Mouse (Mus musculus): ENCODE results near the gene Opn4.

The Opn4 gene

DNA sequence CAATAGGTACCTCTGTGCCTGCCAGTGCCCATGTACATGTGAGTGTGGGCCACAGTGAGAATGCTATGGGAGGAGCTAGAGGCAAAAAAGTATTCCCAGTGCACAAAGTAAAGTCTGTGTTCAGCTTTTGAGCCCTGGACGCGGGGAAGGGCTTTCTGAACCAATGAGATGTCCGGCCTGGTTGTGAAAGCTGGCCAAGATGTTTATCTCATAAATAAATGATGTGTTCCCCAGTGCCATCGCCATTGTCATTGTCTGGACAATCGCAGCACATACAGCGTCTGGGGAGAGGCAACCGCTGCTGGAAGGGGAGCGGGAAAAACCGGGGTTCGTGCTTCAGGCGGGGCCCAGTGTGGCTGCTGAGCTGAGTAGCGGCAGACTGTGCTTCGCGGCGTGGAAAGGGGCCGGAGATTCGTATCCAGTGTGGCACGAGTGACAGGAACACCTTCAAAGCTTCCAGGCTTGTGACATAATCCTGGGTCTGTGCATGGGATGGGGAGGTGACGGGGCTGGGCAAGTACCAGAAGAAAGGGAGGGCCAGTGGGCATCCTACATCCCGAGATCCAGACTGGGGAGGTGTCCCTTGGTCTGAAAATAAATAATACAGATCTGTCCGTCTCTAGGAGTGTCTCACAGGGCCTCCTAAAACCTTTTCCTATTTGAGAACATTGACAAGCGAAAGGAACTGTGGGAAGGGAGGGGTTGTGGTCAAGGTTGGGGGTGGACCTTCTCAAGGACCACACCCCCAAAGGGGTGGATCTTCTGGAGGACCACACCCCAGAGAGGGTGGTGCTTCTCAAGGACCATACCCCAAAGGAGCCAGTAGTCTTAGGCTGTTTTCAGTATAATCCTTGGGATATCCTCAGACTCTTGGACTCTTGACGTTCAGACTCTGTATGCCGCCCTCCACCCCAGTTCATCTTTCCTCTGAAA, 8.9 kb downstream of the Opn4 start:
- peak in 1 of 2 experiments; percentile 21 for DNase-seq (ENCODE audit: low spot score in 2 of 2)

DNA sequence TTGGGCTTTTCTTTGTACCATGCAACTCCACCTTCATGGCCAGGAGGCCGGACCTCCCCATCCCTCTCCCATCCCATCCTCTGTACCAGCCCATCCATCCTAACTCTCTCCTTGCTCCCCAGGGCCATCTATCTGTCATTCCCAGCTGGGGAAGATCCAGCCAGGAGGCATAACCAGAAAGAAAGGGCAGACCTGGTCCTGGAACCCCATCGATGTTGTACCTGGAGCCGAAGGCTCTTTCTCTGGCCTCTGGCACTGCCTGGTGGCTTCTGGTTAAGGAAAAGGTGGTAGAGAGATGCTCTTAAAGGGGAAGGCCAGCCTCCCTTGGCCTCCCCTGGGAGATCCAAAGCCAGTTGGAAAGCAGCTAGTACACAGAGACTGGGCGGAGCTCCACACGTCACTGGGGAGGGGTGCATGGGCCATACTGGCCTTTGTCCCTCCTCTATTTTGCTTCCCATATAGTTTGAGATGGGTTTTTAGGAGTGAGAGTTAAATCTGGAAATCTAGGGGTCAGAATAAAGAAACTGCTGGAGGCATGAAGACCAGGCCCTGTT, 9.8 kb downstream of the Opn4 start:
- peak in 1 of 2 experiments; percentile 3 for DNase-seq (ENCODE audit: low spot score in 2 of 2)

DNA sequence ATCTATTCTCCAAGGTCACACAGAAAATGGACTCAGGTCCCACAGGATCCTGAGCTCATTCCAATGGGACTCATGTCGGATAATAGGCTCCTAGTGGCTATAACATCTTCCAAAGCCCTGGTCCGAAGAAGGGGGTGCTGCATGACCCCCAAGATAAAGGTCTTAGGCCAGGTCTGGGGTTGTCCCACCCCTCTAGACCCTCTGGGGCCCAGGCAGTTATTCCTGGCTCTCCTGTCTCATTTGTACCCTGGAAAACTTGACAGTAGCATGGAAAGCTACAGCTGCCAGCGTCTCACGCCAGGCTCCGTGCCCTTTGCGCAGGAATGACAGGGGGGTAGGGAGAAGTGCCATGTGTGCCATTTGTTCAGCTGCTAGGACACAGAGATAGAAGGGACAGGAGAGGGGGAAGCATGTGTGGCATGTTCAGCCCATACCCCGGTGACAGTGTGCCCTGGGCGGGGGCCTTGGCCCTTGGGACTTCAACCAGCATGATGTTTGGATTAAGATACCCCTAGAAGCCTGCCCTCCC, 10.7 kb downstream of the Opn4 start:
- peak in 1 of 2 experiments; percentile 73 for DNase-seq (ENCODE audit: low spot score in 2 of 2)

DNA sequence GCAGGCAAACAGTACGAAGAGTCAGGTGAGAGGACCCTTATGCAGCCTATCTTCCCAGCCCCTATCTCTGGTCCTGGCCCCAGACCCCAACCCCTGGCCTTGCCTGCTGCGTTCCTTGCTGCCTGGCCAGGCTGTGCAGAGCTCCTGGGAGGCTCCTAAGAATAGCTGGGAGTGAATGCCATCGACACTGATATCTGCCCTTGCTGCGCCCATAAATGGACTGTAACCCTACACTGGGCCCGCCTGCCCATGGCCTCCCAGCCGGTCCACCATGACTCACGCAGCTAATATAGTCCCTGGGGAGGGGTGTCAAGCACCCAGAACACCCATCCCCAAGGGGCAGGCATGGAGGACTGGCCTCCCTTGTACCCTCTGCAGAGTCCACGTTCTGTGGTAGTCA, 11.4 kb downstream of the Opn4 start, which contains the start of gene Ldb3:
Gene Ldb3, minus strand, starts transcription at position 185 of the 400 bp plus-strand sequence.
- peak; percentile 82 to 83 for DNase-seq (ENCODE audit: low spot score in 2 of 2)

DNA sequence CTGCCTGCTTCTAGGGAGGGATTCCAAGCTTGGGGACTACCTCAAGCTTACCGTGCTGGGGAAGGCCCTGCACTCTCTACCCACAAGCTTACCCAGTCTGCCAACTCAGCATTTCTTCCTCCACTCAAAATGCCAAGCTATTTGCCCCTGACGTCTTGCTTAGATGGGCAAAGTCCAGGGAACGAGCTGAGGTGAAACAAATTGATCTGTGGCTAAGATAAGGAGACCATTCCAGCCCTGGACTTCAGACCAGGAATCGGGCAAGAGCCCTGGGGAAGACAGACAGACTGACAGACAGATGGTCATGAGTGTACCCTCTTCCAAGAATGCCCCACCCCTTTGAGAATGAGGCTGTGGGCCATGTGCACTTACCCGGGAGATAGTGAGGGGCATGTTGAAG, 11.9 kb downstream of the Opn4 start:
- no peak for DNase-seq (ENCODE audit: low spot score in 2 of 2)

DNA sequence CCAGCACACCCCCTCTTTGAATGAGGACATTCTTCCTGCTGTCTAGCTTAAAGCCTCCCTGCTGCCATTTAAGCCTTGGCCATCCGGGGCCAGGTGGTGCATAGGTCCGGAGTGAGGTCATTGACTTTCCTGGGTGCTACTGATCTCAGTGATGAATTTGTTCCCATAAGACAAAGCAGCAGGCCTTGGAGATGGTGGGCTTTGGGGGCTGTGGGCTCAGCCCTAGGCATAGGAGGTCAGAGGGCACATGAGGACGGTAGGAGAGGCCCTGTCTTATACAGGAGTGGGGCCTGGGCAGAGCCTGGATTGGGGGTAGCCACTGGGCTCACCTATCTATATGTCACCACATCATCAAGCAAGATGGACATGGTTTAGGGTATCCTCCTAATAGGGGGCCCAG, 13.1 kb downstream of the Opn4 start:
- no peak for DNase-seq (ENCODE audit: low spot score in 2 of 2)

DNA sequence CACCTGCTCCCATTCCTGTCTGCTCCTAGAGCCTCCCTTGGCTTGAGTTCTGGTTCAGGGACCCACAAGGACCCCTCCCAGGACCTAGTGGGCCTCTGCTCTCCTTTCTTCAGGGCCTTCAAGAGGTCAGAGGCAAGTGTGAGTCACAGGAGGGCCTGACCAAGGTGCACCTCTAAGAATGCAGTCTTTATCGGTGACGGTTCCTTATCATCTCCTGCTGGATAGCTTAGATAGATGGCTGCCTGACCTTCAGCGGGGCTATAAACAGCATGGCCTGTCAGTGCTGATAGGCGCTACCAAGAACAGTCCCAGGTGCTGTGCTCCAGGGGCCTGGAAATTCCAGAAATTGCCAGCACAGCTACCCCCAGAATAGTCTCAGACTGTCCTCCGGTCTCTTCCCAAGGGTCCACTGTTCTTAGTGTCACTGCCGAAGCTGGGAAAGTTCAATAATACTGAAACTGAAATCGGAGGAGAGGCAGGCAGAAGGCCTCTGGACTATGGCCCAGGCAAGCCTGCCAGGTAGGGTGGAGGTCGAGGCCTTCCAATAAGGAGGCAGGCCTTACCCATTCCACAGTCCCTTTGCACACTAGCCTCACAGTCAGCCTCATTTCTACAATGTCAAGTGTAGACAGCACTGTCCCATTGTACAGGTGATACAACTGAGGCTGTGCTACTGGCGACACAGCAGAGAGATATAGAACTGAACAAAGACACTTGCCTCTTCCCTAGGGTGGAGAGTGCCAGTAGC, 14.4 kb downstream of the Opn4 start:
- no peak for DNase-seq (ENCODE audit: low spot score in 2 of 2)

DNA sequence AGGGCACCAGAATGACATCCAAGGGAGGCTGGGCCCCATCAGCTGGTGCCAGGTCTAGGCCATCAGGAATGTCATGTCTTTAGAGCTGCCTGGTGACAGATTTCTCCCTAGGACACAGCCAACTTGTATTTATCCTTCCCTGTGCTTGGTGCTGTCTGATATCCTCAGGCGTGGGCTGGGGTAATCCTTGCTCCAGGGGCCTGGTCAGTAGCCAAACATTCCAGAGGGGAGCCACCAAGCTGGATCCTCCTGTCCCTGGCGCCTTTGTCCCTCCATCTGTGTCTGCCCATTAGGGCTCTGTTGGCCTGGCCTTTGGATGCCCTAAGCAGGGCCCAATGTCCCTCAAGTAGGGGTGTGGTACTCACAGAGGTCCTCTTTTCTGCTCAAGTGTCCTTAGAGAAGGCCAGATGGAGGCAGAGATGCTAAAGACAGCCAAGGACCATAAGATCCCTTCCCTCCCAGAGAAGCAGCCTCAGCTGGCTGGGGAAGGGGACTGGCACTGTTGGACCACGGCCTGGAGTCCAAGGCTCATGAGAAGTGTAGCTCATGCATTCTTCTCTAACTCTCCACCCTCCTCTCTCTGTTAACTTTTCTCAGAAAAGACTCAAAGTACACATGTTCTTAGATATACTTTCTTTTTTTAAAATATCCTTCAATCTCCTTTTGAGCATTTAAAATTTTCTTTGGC, 17.1 kb downstream of the Opn4 start:
- DNase-seq (ENCODE audit: low spot score in 2 of 2): peak; percentile 77 to 84

DNA sequence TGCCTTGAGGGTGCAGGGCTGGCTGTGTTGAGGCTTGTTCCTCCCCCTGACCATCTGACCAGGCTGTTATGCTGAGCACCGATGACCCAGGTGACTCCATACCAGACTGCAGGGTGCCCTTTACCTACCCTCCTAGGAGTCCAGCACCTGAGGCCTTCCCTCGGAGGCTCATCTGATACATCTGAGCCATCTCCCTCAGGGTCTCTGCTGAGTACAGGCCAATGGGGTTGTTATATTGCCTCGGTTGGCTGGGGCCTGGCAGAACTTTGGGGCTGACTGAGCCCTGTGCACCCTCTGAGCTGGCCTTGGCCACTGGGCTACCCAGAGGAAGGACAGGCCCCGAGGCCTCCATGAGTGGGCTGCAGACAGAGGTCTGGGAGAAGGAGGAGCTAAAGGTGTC, 23.1 kb downstream of the Opn4 start:
- no peak for DNase-seq (ENCODE audit: low spot score in 2 of 2)

DNA sequence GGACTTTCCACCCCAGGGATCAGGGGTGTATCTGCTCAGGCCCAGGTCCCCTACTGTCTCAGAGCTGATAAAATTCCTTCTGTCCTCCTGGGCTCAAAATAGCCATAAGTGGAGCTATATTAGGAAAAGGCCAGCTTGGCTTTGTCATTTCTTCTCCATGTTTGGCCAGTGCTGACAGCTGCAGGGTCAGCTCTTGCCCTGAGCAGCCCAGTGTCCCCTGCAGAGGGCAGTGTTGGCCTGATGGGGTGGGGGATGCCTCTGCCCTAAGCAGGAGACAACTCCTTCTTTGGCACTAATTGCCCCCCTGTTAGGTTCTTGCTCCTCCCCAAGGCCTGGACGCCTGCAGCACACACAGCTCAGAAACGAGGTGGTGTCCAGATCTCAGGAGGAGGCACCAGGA, 25.9 kb downstream of the Opn4 start:
- peak; percentile 82 to 86 for DNase-seq (ENCODE audit: low spot score in 2 of 2)

DNA sequence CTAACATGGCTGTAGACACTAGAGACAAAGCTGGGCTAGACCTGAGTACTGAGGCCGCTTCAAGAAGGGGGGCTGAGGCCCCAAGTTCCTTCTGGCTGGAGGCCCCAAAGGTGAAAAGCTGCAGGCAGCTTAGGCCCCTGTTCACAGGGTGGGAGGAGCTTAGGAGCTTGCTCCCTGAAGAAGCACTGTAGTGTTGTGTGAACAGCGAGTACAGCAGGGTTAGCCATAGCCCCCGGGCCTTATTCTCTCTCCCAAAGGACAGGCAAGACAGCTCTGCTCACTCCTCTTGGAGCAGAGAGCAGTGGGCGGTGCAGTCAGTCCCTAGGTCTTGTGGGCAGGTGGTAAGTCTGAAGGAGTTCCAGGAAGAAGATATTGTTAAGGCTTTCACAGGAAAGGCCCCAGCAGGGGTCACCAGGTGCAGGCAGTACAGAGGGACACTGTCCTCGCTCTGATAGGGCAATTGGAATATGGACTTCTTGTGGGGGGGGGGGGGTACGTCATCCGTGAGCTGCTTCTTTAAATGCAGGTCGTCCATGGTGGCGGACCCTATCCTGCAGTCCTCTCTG, 26.5 kb downstream of the Opn4 start:
- DNase-seq (ENCODE audit: low spot score in 2 of 2): no peak

DNA sequence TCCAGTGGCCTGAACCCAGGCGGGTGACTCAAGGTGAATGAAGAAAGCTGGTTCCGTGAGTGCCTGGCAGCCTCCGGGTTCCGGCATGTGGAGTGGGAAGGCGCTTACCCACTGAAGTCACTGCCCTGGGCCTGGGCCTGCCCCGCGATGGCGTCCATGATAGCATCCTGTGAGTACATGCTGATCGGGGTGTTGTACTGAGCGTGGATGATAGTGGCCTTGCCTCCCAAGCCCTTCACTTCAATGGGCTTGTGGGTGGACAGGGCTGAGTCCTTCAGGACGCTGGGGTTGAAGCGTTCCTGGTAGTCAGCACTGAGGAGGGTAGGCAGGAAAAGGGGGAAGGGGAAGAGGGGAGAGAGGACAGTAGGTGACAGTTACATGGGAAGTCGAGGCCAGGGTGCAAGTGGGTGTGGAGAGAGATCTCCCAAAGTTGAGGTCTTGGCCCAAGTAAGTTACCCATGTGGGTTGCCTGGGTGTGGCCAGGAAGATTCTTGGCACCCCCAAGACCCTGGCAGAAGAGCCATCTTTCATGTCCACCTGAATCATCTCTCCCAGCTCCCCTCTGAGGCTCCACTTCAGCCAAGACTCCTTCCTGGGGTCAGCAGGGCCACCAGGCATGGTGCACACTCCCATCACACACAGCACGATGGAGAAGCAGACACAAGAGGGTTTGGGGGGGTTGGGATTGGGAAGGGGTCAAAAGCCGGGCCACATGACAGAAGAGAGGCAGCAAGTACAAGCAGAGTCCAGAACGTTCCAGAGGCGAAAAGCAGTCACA, 28.1 kb downstream of the Opn4 start:
- no peak for DNase-seq (ENCODE audit: low spot score in 2 of 2)

DNA sequence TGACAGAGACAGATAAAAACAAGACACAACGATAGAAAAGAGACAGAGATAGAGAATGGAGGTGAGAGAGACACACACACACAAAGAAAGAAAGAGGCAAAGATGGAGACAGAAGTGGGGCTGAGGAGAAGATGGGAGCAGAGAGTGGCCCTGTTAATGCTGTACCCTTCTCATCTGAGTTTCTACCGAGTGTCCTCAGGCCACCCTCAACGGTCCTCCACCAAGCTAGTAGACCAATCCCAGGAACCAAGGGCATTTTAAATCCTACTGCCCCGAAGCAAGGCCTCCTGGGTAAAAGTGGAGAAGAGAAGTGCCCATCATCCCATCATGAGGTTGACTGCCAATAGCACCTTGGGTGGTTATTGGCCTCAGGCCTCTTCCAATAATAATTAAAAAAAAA, 29.0 kb downstream of the Opn4 start:
- no peak for DNase-seq (ENCODE audit: low spot score in 2 of 2)

DNA sequence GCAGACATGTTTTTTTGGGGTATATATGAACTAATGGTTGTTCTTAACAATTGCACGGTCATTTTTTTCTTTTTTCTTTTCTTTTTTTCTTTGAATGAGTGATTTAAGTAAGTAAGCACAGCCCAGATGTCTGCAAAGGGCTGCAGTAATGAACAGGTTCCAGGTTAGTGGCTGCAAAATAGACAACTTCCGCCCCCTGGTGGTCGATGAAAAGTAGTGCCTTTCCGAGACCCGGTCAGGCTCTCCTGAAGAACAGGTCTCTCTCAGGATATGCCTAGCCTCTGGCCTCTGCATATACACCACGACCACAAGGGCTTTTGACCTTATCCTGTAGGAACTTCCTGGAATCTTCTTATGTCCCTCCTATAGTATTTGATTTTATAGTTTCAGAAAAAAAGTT, 29.6 kb downstream of the Opn4 start:
- DNase-seq (ENCODE audit: low spot score in 2 of 2): peak in 1 of 2 experiments; percentile 78

DNA sequence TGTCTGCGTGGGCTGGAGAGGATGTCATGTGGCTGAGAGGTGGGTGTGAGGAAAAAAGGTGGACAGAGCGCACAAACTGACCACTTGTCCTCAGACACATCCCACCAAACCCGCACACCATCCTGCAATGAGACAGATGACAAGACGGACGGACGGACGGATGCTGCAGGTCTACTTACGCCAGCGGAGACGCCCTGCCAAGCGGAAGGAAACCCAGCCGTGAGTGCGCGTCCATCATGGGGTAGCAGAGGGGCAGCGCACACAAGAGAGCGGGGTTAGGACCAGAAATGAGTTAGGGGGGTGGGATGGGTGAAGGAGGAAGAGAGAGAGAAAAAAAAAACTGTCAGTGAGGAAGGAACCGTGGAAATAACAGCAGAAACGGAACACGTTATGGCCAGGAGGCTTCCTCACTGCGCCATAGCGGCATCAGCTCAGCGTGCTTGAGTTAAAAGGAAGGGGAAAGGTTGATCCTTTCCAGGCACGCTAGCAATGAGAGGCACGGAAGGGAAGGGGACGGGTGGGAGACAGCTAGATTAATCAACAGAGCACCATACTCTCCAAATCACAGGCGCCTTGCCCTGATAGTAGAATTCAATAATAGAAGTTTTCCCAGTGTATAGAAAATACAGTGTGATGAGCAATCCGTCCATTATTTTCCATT, 30.3 kb downstream of the Opn4 start:
- no peak for DNase-seq (ENCODE audit: low spot score in 2 of 2)

DNA sequence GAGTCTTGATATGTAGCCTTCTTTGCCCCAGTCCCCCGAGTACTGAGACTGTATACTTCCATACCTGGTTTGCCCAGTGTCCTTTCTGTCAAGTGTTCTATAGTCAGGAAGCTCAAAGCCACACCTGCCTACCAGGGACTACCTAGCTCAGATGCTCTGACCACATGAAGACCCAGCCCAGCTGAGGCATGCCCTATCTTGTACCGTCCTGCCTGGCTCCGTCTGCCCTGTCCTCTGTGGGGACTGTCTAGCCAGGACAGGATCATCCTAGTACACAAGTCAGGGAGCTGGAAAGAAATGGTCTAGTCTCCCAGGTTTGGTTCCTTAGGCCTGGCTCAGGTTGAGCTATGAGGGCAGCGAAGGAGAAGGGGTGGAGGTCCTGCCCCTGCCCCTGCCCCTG, 31.3 kb downstream of the Opn4 start:
- DNase-seq (ENCODE audit: low spot score in 2 of 2): no peak

DNA sequence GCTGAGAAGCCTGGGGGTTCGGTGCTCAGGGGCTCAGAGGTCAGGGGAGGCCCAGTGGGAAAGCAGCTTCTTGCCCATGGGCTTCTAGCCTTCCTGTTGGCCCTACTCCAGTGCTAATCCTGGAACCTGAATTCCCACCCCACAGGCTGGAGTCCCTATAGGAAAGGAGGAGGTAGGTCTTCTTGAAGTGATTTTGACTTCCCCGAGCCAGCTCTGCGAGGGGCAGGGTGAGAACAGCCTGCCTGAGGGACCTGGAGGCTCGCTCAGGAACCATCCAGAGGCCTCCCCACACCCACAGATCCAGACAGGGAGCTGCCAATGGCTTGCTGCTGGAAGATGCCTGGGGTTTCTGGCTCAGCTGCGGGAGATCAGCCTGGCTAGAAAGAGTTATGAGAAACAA, 32.2 kb downstream of the Opn4 start:
- no peak for DNase-seq (ENCODE audit: low spot score in 2 of 2)

DNA sequence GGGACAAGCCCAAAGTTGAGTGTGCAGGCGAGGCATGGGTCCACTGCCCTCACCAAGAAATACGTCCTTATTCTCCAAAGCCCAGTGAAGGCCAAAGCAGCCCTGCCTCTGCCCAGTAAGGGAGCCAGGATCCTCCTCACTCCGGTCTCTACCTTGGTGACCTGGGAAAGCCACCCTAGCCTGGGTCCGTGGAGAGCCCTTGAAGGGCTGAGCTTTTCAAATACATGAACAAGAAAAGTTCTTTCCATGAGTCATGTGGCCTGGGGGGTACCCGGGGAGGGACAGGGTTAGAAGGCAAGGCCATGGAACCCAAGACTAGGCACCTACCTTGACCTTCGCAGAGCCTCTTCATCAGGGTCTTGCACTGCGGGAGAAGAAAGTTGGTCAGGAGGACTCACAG, 33.4 kb downstream of the Opn4 start:
- DNase-seq (ENCODE audit: low spot score in 2 of 2): no peak

DNA sequence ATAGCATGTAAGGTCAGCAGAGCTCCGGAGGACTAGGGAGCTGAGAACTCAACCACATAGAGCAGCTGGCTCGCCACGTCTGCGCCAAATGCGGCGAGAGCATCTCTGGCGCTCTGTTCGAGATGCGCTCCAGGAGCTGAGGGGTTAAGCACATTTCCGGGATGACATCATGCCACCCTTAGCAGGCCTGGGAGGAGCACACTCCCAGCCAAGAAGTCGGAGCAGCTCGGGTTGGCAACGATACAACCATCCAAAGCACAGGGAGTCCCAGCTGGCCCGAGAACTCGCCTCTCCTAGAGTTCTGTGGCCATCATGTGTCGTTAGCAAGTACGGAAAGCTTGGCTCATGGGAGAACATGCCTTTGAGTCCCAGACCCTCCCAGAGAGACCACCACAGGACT, 34.2 kb downstream of the Opn4 start:
- DNase-seq (ENCODE audit: low spot score in 2 of 2): peak; percentile 77 to 78

DNA sequence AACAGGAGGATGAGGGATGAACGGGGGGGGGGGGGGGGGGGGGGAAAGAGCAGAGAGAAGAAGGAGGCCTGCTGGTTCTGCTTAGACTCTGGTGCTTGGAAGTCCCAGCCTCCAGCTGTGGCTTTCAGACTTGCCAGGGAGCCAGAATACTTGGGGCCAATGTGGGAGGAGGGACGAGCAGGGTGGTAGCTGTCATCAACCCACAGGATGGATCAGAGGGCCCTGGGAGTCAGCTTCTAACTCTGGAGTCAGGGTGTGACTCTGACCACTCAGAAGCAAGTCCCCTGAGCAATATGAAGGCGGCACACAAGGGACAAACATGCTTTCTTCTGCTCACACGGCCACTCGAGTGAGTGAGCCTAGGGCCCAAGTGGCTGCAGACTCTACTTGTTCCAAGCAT, 35.3 kb downstream of the Opn4 start:
- peak; percentile 87 to 89 for DNase-seq (ENCODE audit: low spot score in 2 of 2)
